Mouse (Mus musculus): ENCODE results near the gene Samd4. TPM values are rescaled to one million over a fixed set of nuclear protein-coding genes. Genes with fewer than 3 reads are reported as not detected.

Gene Samd4
- total and polyA plus RNA-seq, 3 experiments, result 0.22 TPM; not detected in 2

GRCm38 (mm10) chr14:46921178-46921975, 38.7 kb downstream of the Samd4 start:
- no peaks in the 10 kb centered on the region for H3K4me1 ChIP-seq (ENCODE audit: insufficient read depth, low read depth, low read length)

GRCm38 (mm10) chr14:46923931-46924330, 41.3 kb downstream of the Samd4 start:
- ATAC-seq (ENCODE audit: extremely low read depth, insufficient number of reproducible peaks, low FRiP score, poor library complexity, severe bottlenecking) (no peak), DNase-seq (ENCODE audit: low spot score) (no peak)
- Histone ChIP-seq H3K4me3 (ENCODE audit: low read depth, low read length) (no peak overlapping the region), H3K9me3 (replicated peaks) (no peaks in the 10 kb centered on the region), H3K27me3 (ENCODE audit: insufficient read depth, low read length) (peaks cover 9% of the 10 kb centered on the region), H3K4me1 (ENCODE audit: insufficient read depth, low read depth, low read length) (no peaks in the 10 kb centered on the region), H3K36me3 (replicated peaks) (no peaks in the 10 kb centered on the region)
- no peak for TF ChIP-seq POLR2AphosphoS5 (IDR thresholded peaks at IDR 0.05; ENCODE audit: insufficient replicate concordance, low read depth, low read length)
- TF ChIP-seq GATA2 (IDR thresholded peaks at IDR 0.05; ENCODE audit: borderline replicate concordance, low read depth, low read length), result no peak
- TF ChIP-seq GATA1 (IDR thresholded peaks at IDR 0.05; ENCODE audit: borderline replicate concordance, low read length), result no peak
- no peak for TF ChIP-seq TAL1 (conservative IDR thresholded peaks at IDR 0.05; ENCODE audit: low read depth, low read length)
- no peak for TF ChIP-seq CTCF (IDR thresholded peaks at IDR 0.05; ENCODE audit: low read depth, low read length)

More at GRCm38 (mm10) chr14:46921178-46921975, 38.7 kb downstream of the Samd4 start:
- DNase-seq (ENCODE audit: low spot score) (no peak), ATAC-seq (ENCODE audit: extremely low read depth, insufficient number of reproducible peaks, low FRiP score, poor library complexity, severe bottlenecking) (no peak)
- Histone ChIP-seq H3K9me3 (replicated peaks) (no peaks in the 10 kb centered on the region), H3K27me3 (ENCODE audit: insufficient read depth, low read length) (peaks cover 9% of the 10 kb centered on the region), H3K4me3 (ENCODE audit: low read depth, low read length) (no peak overlapping the region), H3K36me3 (replicated peaks) (no peaks in the 10 kb centered on the region)
- TF ChIP-seq GATA2 (IDR thresholded peaks at IDR 0.05; ENCODE audit: borderline replicate concordance, low read depth, low read length) (no peak), TAL1 (conservative IDR thresholded peaks at IDR 0.05; ENCODE audit: low read depth, low read length) (no peak), POLR2AphosphoS5 (IDR thresholded peaks at IDR 0.05; ENCODE audit: insufficient replicate concordance, low read depth, low read length) (no peak), GATA1 (IDR thresholded peaks at IDR 0.05; ENCODE audit: borderline replicate concordance, low read length) (no peak), CTCF (IDR thresholded peaks at IDR 0.05; ENCODE audit: low read depth, low read length) (no peak)

GRCm38 (mm10) chr14:46924422-46924821, 41.8 kb downstream of the Samd4 start:
- Histone ChIP-seq H3K4me1 (ENCODE audit: insufficient read depth, low read depth, low read length) (no peaks in the 10 kb centered on the region), H3K27me3 (ENCODE audit: insufficient read depth, low read length) (peaks cover 9% of the 10 kb centered on the region), H3K4me3 (ENCODE audit: low read depth, low read length) (no peak overlapping the region), H3K9me3 (replicated peaks) (no peaks in the 10 kb centered on the region), H3K36me3 (replicated peaks) (no peaks in the 10 kb centered on the region)
- TF ChIP-seq GATA1 (IDR thresholded peaks at IDR 0.05; ENCODE audit: borderline replicate concordance, low read length), result no peak
- no peak for TF ChIP-seq POLR2AphosphoS5 (IDR thresholded peaks at IDR 0.05; ENCODE audit: insufficient replicate concordance, low read depth, low read length)
- TF ChIP-seq TAL1 (conservative IDR thresholded peaks at IDR 0.05; ENCODE audit: low read depth, low read length), result no peak
- no peak for TF ChIP-seq CTCF (IDR thresholded peaks at IDR 0.05; ENCODE audit: low read depth, low read length)
- TF ChIP-seq GATA2 (IDR thresholded peaks at IDR 0.05; ENCODE audit: borderline replicate concordance, low read depth, low read length), result no peak
- ATAC-seq (ENCODE audit: extremely low read depth, insufficient number of reproducible peaks, low FRiP score, poor library complexity, severe bottlenecking) (no peak), DNase-seq (ENCODE audit: low spot score) (no peak)

GRCm38 (mm10) chr14:46928556-46928955, 45.9 kb downstream of the Samd4 start:
- no peak for ATAC-seq (ENCODE audit: extremely low read depth, insufficient number of reproducible peaks, low FRiP score, poor library complexity, severe bottlenecking)
- no peak for TF ChIP-seq TAL1 (conservative IDR thresholded peaks at IDR 0.05; ENCODE audit: low read depth, low read length)
- Histone ChIP-seq H3K4me3 (ENCODE audit: low read depth, low read length) (no peak overlapping the region), H3K27me3 (ENCODE audit: insufficient read depth, low read length) (peaks cover 11% of the 10 kb centered on the region), H3K4me1 (ENCODE audit: insufficient read depth, low read depth, low read length) (no peaks in the 10 kb centered on the region), H3K9me3 (replicated peaks) (no peaks in the 10 kb centered on the region), H3K36me3 (replicated peaks) (no peaks in the 10 kb centered on the region)
- DNase-seq (ENCODE audit: low spot score), result no peak

GRCm38 (mm10) chr14:46932121-46932520, 49.5 kb downstream of the Samd4 start:
- DNase-seq (ENCODE audit: low spot score) (no peak), ATAC-seq (ENCODE audit: extremely low read depth, insufficient number of reproducible peaks, low FRiP score, poor library complexity, severe bottlenecking) (no peak)
- Histone ChIP-seq H3K4me1 (ENCODE audit: insufficient read depth, low read depth, low read length) (no peaks in the 10 kb centered on the region), H3K36me3 (replicated peaks) (no peaks in the 10 kb centered on the region), H3K4me3 (ENCODE audit: low read depth, low read length) (no peak overlapping the region), H3K9me3 (replicated peaks) (no peaks in the 10 kb centered on the region), H3K27me3 (ENCODE audit: insufficient read depth, low read length) (peaks cover 2% of the 10 kb centered on the region; the same call in 1 of the 2 replicates)
- TF ChIP-seq TAL1 (conservative IDR thresholded peaks at IDR 0.05; ENCODE audit: low read depth, low read length), result no peak
- no peak for TF ChIP-seq POLR2AphosphoS5 (IDR thresholded peaks at IDR 0.05; ENCODE audit: insufficient replicate concordance, low read depth, low read length)
- no peak for TF ChIP-seq GATA2 (IDR thresholded peaks at IDR 0.05; ENCODE audit: borderline replicate concordance, low read depth, low read length)
- TF ChIP-seq CTCF (IDR thresholded peaks at IDR 0.05; ENCODE audit: low read depth, low read length), result no peak
- no peak for TF ChIP-seq GATA1 (IDR thresholded peaks at IDR 0.05; ENCODE audit: borderline replicate concordance, low read length)

GRCm38 (mm10) chr14:46932708-46933107, 50.1 kb downstream of the Samd4 start:
- Histone ChIP-seq H3K36me3 (replicated peaks) (no peaks in the 10 kb centered on the region), H3K4me3 (ENCODE audit: low read depth, low read length) (no peak overlapping the region), H3K9me3 (replicated peaks) (no peaks in the 10 kb centered on the region), H3K4me1 (ENCODE audit: insufficient read depth, low read depth, low read length) (no peaks in the 10 kb centered on the region), H3K27me3 (ENCODE audit: insufficient read depth, low read length) (peaks cover 2% of the 10 kb centered on the region; the same call in 1 of the 2 replicates)
- TF ChIP-seq CTCF (IDR thresholded peaks at IDR 0.05; ENCODE audit: low read depth, low read length) (no peak), POLR2AphosphoS5 (IDR thresholded peaks at IDR 0.05; ENCODE audit: insufficient replicate concordance, low read depth, low read length) (no peak), GATA2 (IDR thresholded peaks at IDR 0.05; ENCODE audit: borderline replicate concordance, low read depth, low read length) (no peak), TAL1 (conservative IDR thresholded peaks at IDR 0.05; ENCODE audit: low read depth, low read length) (no peak), GATA1 (IDR thresholded peaks at IDR 0.05; ENCODE audit: borderline replicate concordance, low read length) (no peak)
- no peak for DNase-seq (ENCODE audit: low spot score)
- ATAC-seq (ENCODE audit: extremely low read depth, insufficient number of reproducible peaks, low FRiP score, poor library complexity, severe bottlenecking), result no peak

All from G1E (cell line).